Mouse (Mus musculus): Measurements from ENCODE around the gene Ubxn11. TPM values are rescaled to one million over a fixed set of nuclear protein-coding genes. Genes with fewer than 3 reads are reported as not detected.

Ubxn11 gene
- total and polyA plus RNA-seq, 2 experiments from 2014 or later, result 4.9 to 11.2 TPM

GRCm38 (mm10) chr4:134087412-134087811 lies 15.0 kb upstream of the Ubxn11 start:
- Histone ChIP-seq H3K36me3 (ENCODE audit: insufficient read depth, low read length) (no peaks in the 10 kb centered on the region), H3K9ac (replicated peaks; ENCODE audit: low read length, poor library complexity, severe bottlenecking) (no peak overlapping the region), H3K4me2 (ENCODE audit: low read depth, low read length, poor library complexity, severe bottlenecking) (no peak overlapping the region), H3K4me1 (ENCODE audit: insufficient read depth, low read length) (no peaks in the 10 kb centered on the region), H3K27me3 (ENCODE audit: insufficient read depth, low read length) (no peaks in the 10 kb centered on the region), H3K4me3 (ENCODE audit: low read depth, low read length) (no peak overlapping the region), H3K9me3 (ENCODE audit: low read length) (no peaks in the 10 kb centered on the region), H3K27ac (ENCODE audit: low read depth, low read length) (no peak overlapping the region)
- TF ChIP-seq CTCF (IDR thresholded peaks at IDR 0.05), result peak; percentile 74
- DNase-seq (ENCODE audit: low spot score) (peak; percentile 24), ATAC-seq (ENCODE audit: low FRiP score) (no peak; the same call in 1 of the 2 replicates)
- WGBS, result 36% methylated on average over 7 of the region's 7 CpGs

GRCm38 (mm10) chr4:134089029-134089428 lies 13.3 kb upstream of the Ubxn11 start:
- Histone ChIP-seq H3K9ac (replicated peaks; ENCODE audit: low read length, poor library complexity, severe bottlenecking) (no peak overlapping the region), H3K4me3 (ENCODE audit: low read depth, low read length) (no peak overlapping the region), H3K4me1 (ENCODE audit: insufficient read depth, low read length) (no peaks in the 10 kb centered on the region), H3K9me3 (ENCODE audit: low read length) (no peaks in the 10 kb centered on the region), H3K36me3 (ENCODE audit: insufficient read depth, low read length) (no peaks in the 10 kb centered on the region), H3K4me2 (ENCODE audit: low read depth, low read length, poor library complexity, severe bottlenecking) (no peak overlapping the region), H3K27ac (ENCODE audit: low read depth, low read length) (no peak overlapping the region), H3K27me3 (ENCODE audit: insufficient read depth, low read length) (no peaks in the 10 kb centered on the region)
- 79% methylated on average over 9 of the region's 9 CpGs for WGBS
- TF ChIP-seq CTCF (IDR thresholded peaks at IDR 0.05), result no peak
- DNase-seq (ENCODE audit: low spot score), result no peak
- no peak for ATAC-seq (ENCODE audit: low FRiP score)

- DNase-seq (ENCODE audit: low spot score) (peak; percentile 5), ATAC-seq (ENCODE audit: low FRiP score) (no peak)
- Histone ChIP-seq H3K27ac (ENCODE audit: low read depth, low read length) (no peak overlapping the region), H3K4me3 (ENCODE audit: low read depth, low read length) (no peak overlapping the region), H3K27me3 (ENCODE audit: insufficient read depth, low read length) (no peaks in the 10 kb centered on the region), H3K9me3 (ENCODE audit: low read length) (no peaks in the 10 kb centered on the region), H3K36me3 (ENCODE audit: insufficient read depth, low read length) (no peaks in the 10 kb centered on the region), H3K4me1 (ENCODE audit: insufficient read depth, low read length) (no peaks in the 10 kb centered on the region), H3K9ac (replicated peaks; ENCODE audit: low read length, poor library complexity, severe bottlenecking) (no peak overlapping the region), H3K4me2 (ENCODE audit: low read depth, low read length, poor library complexity, severe bottlenecking) (no peak overlapping the region)
- whole genome bisulfite sequencing, result 84% methylated on average over 16 of the region's 16 CpGs
- TF ChIP-seq CTCF (IDR thresholded peaks at IDR 0.05), result peak; percentile 53
Observed at GRCm38 (mm10) chr4:134090521-134091224, 11.7 kb upstream of the Ubxn11 start.

GRCm38 (mm10) chr4:134091225-134091529 lies 11.2 kb upstream of the Ubxn11 start:
- WGBS, result 90% methylated on average over 6 of the region's 6 CpGs
- no peak overlapping the region for H3K4me2 ChIP-seq (ENCODE audit: low read depth, low read length, poor library complexity, severe bottlenecking)

GRCm38 (mm10) chr4:134092382-134093288 lies 9.7 kb upstream of the Ubxn11 start:
- TF ChIP-seq CTCF (IDR thresholded peaks at IDR 0.05), result peak; percentile 64
- no peak for DNase-seq (ENCODE audit: low spot score)
- 73% methylated on average over 6 of the region's 6 CpGs for WGBS
- Histone ChIP-seq H3K4me2 (ENCODE audit: low read depth, low read length, poor library complexity, severe bottlenecking) (no peak overlapping the region), H3K4me3 (ENCODE audit: low read depth, low read length) (no peak overlapping the region), H3K4me1 (ENCODE audit: insufficient read depth, low read length) (no peaks in the 10 kb centered on the region), H3K27me3 (ENCODE audit: insufficient read depth, low read length) (no peaks in the 10 kb centered on the region), H3K9ac (replicated peaks; ENCODE audit: low read length, poor library complexity, severe bottlenecking) (no peak overlapping the region), H3K36me3 (ENCODE audit: insufficient read depth, low read length) (no peaks in the 10 kb centered on the region), H3K27ac (ENCODE audit: low read depth, low read length) (no peak overlapping the region), H3K9me3 (ENCODE audit: low read length) (no peaks in the 10 kb centered on the region)
- no peak for ATAC-seq (ENCODE audit: low FRiP score)

More at GRCm38 (mm10) chr4:134091225-134091529, 11.2 kb upstream of the Ubxn11 start:
- DNase-seq (ENCODE audit: low spot score) (no peak), ATAC-seq (ENCODE audit: low FRiP score) (no peak)
- Histone ChIP-seq H3K27me3 (ENCODE audit: insufficient read depth, low read length) (no peaks in the 10 kb centered on the region), H3K36me3 (ENCODE audit: insufficient read depth, low read length) (no peaks in the 10 kb centered on the region), H3K4me1 (ENCODE audit: insufficient read depth, low read length) (no peaks in the 10 kb centered on the region), H3K9me3 (ENCODE audit: low read length) (no peaks in the 10 kb centered on the region), H3K9ac (replicated peaks; ENCODE audit: low read length, poor library complexity, severe bottlenecking) (no peak overlapping the region), H3K27ac (ENCODE audit: low read depth, low read length) (no peak overlapping the region), H3K4me3 (ENCODE audit: low read depth, low read length) (no peak overlapping the region)
- TF ChIP-seq CTCF (IDR thresholded peaks at IDR 0.05), result no peak

- Histone ChIP-seq H3K9me3 (ENCODE audit: low read length) (no peaks in the 10 kb centered on the region), H3K9ac (replicated peaks; ENCODE audit: low read length, poor library complexity, severe bottlenecking) (no peak overlapping the region), H3K27me3 (ENCODE audit: insufficient read depth, low read length) (no peaks in the 10 kb centered on the region), H3K4me3 (ENCODE audit: low read depth, low read length) (no peak overlapping the region), H3K4me2 (ENCODE audit: low read depth, low read length, poor library complexity, severe bottlenecking) (no peak overlapping the region), H3K36me3 (ENCODE audit: insufficient read depth, low read length) (no peaks in the 10 kb centered on the region), H3K27ac (ENCODE audit: low read depth, low read length) (no peak overlapping the region), H3K4me1 (ENCODE audit: insufficient read depth, low read length) (no peaks in the 10 kb centered on the region)
- ATAC-seq (ENCODE audit: low FRiP score) (no peak), DNase-seq (ENCODE audit: low spot score) (no peak)
- 91% methylated on average over 7 of the region's 7 CpGs for WGBS
- TF ChIP-seq CTCF (IDR thresholded peaks at IDR 0.05), result no peak
Observed at GRCm38 (mm10) chr4:134094004-134094564, 8.3 kb upstream of the Ubxn11 start.
